Mouse (Mus musculus): ENCODE measurements around the gene Clnk. TPM values are rescaled to one million over a fixed set of nuclear protein-coding genes. Genes with fewer than 3 reads are reported as not detected.
A peak's percentile ranks its signal among the peaks of the same experiment; 100 is the strongest.

Clnk gene
- polyA plus RNA-seq, 1 experiment = 0.70 TPM

- no peak overlapping the region for H3K4me3 ChIP-seq (ENCODE audit: insufficient read depth, low read depth, low read length)
- H3K27me3 ChIP-seq (replicated peaks; ENCODE audit: control insufficient read depth, insufficient read depth, low read length) = no peaks in the 10 kb centered on the region
- H3K27ac ChIP-seq (ENCODE audit: insufficient read depth, low read depth, low read length) = no peak overlapping the region
- H3K36me3 ChIP-seq (ENCODE audit: control insufficient read depth, insufficient read depth, low read length) = no peaks in the 10 kb centered on the region
- no peak for TF ChIP-seq CTCF (conservative IDR thresholded peaks at IDR 0.05; ENCODE audit: insufficient read depth, insufficient read length, low read depth, low read length)
- H3K4me1 ChIP-seq (ENCODE audit: control insufficient read depth, insufficient read depth, low read length) = no peaks in the 10 kb centered on the region
- 21% methylated on average over 15 of the region's 15 CpGs for WGBS
- DNase-seq = no peak
These were observed 88.6 kb downstream of the Clnk start for GRCm38 (mm10) chr5:38787851-38788520.

- no peak for TF ChIP-seq CTCF (conservative IDR thresholded peaks at IDR 0.05; ENCODE audit: insufficient read depth, insufficient read length, low read depth, low read length)
- no peak for TF ChIP-seq POLR2A (IDR thresholded peaks at IDR 0.05; ENCODE audit: low read depth, low read length)
- no peaks in the 10 kb centered on the region for H3K4me1 ChIP-seq (ENCODE audit: control insufficient read depth, insufficient read depth, low read length)
- no peak overlapping the region for H3K27ac ChIP-seq (ENCODE audit: insufficient read depth, low read depth, low read length)
- no peaks in the 10 kb centered on the region for H3K27me3 ChIP-seq (replicated peaks; ENCODE audit: control insufficient read depth, insufficient read depth, low read length)
- H3K4me3 ChIP-seq (ENCODE audit: insufficient read depth, low read depth, low read length) = no peak overlapping the region
- H3K36me3 ChIP-seq (ENCODE audit: control insufficient read depth, insufficient read depth, low read length) = no peaks in the 10 kb centered on the region
- WGBS = 74% methylated on average over 15 of the region's 15 CpGs
- no peak for DNase-seq
These were observed 90.5 kb downstream of the Clnk start for GRCm38 (mm10) chr5:38786126-38786525.

GRCm38 (mm10) chr5:38785686-38786085 lies 90.9 kb downstream of the Clnk start:
- WGBS = 77% methylated on average over 8 of the region's 8 CpGs
- TF ChIP-seq CTCF (conservative IDR thresholded peaks at IDR 0.05; ENCODE audit: insufficient read depth, insufficient read length, low read depth, low read length) (no peak), POLR2A (IDR thresholded peaks at IDR 0.05; ENCODE audit: low read depth, low read length) (no peak)
- Histone ChIP-seq H3K4me1 (ENCODE audit: control insufficient read depth, insufficient read depth, low read length) (no peaks in the 10 kb centered on the region), H3K27ac (ENCODE audit: insufficient read depth, low read depth, low read length) (no peak overlapping the region), H3K4me3 (ENCODE audit: insufficient read depth, low read depth, low read length) (no peak overlapping the region), H3K36me3 (ENCODE audit: control insufficient read depth, insufficient read depth, low read length) (no peaks in the 10 kb centered on the region), H3K27me3 (replicated peaks; ENCODE audit: control insufficient read depth, insufficient read depth, low read length) (no peaks in the 10 kb centered on the region)
- DNase-seq = no peak

DNA sequence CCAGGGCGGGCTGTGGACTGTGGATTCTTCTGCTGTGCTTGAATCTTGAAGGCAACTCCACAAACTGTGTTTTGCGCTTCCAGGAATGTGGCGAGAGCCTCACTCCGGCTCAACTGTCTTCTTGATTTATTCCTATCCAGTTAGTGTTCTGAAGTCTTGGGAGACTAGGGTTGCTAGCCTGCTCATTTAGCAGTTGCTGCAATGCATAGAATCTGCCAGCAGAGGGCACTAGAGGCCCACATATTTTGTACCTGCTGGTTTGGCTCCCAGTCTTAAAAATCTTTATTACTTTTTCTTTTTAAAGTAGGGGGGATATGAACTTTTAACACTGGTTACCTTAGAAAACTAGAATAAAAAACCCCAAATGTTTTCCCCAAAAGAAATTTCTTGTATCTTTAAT lies 94.8 kb downstream of the Clnk start:
- no peak overlapping the region for H3K27ac ChIP-seq (ENCODE audit: insufficient read depth, low read depth, low read length)
- TF ChIP-seq POLR2A (IDR thresholded peaks at IDR 0.05; ENCODE audit: low read depth, low read length) (no peak), CTCF (conservative IDR thresholded peaks at IDR 0.05; ENCODE audit: insufficient read depth, insufficient read length, low read depth, low read length) (peak; percentile 76)
- H3K4me3 ChIP-seq (ENCODE audit: insufficient read depth, low read depth, low read length) = no peak overlapping the region
- no peaks in the 10 kb centered on the region for H3K4me1 ChIP-seq (ENCODE audit: control insufficient read depth, insufficient read depth, low read length)
- WGBS = 21% methylated on average over 4 of the region's 4 CpGs
- no peaks in the 10 kb centered on the region for H3K36me3 ChIP-seq (ENCODE audit: control insufficient read depth, insufficient read depth, low read length)
- peak; percentile 64 for DNase-seq
- no peaks in the 10 kb centered on the region for H3K27me3 ChIP-seq (replicated peaks; ENCODE audit: control insufficient read depth, insufficient read depth, low read length)

DNA sequence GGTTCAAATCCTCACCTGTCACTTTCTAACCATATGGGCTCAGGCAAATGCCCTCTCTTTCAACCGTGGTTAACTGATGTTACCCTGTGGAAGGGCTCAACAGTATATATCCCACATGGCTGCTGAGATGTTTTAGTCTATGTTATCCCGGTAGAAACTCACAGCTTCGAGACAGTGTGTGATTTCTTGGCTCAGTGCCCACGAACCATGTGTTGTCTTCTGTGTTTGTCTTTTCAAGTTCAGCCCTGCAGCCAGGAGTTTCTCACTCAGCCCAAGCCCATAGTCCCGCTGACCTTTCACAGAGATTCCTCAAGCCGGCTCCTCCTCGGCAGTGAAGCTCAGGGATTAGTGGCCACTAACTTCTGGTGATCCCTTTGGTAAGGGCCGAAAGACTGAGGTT lies 96.0 kb downstream of the Clnk start:
- Histone ChIP-seq H3K4me3 (ENCODE audit: insufficient read depth, low read depth, low read length) (no peak overlapping the region), H3K36me3 (ENCODE audit: control insufficient read depth, insufficient read depth, low read length) (no peaks in the 10 kb centered on the region), H3K27me3 (replicated peaks; ENCODE audit: control insufficient read depth, insufficient read depth, low read length) (no peaks in the 10 kb centered on the region), H3K27ac (ENCODE audit: insufficient read depth, low read depth, low read length) (no peak overlapping the region), H3K4me1 (ENCODE audit: control insufficient read depth, insufficient read depth, low read length) (no peaks in the 10 kb centered on the region)
- WGBS = 53% methylated on average over 8 of the region's 8 CpGs
- TF ChIP-seq CTCF (conservative IDR thresholded peaks at IDR 0.05; ENCODE audit: insufficient read depth, insufficient read length, low read depth, low read length) = no peak
- TF ChIP-seq POLR2A (IDR thresholded peaks at IDR 0.05; ENCODE audit: low read depth, low read length) = no peak
- no peak for DNase-seq

DNA sequence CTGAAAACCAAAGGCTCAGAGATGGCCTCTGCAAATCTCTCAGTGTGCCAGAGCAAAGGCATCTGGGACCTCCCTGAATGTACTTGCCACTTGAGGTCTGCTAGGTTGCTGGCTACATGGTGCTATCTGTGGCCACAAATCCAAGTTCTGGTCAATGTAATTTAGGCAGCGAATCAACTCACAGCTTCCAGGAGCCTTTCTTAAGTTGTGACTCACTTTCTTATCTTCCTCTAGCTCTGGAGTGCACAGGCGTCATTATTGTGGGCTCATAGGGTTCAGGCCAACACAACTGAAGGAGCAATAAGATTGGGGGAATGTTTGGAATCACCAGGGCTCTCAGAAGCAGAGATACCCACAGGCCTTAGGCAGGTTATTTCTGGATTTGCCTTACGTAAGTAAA lies 96.6 kb downstream of the Clnk start:
- Histone ChIP-seq H3K4me3 (ENCODE audit: insufficient read depth, low read depth, low read length) (no peak overlapping the region), H3K36me3 (ENCODE audit: control insufficient read depth, insufficient read depth, low read length) (no peaks in the 10 kb centered on the region), H3K4me1 (ENCODE audit: control insufficient read depth, insufficient read depth, low read length) (no peaks in the 10 kb centered on the region), H3K27ac (ENCODE audit: insufficient read depth, low read depth, low read length) (no peak overlapping the region), H3K27me3 (replicated peaks; ENCODE audit: control insufficient read depth, insufficient read depth, low read length) (no peaks in the 10 kb centered on the region)
- TF ChIP-seq POLR2A (IDR thresholded peaks at IDR 0.05; ENCODE audit: low read depth, low read length) = no peak
- no peak for TF ChIP-seq CTCF (conservative IDR thresholded peaks at IDR 0.05; ENCODE audit: insufficient read depth, insufficient read length, low read depth, low read length)
- no peak for DNase-seq
- WGBS = 88% methylated on average over 3 of the region's 3 CpGs

DNA sequence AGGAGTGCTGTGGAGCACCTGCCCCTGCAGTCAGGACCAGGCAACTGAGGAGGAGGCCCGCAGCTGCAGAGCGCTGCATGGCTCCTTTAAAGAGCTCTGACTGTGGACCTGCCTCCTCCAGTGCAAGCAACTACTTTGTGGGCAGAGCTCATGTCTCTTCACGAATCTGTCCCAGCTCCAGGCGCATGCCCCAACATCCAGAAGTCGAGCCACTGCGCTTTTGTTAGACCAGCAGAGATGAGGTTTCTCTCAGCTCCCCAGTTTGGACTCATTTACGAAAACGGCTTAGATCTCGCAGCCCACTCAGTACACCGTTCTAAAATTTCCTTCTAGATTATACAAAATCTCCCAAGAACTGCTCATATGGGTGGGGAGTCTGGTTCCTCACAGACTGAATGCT lies 101.1 kb downstream of the Clnk start:
- WGBS = 70% methylated on average over 10 of the region's 10 CpGs
- no peak overlapping the region for H3K27ac ChIP-seq (ENCODE audit: insufficient read depth, low read depth, low read length)
- TF ChIP-seq POLR2A (IDR thresholded peaks at IDR 0.05; ENCODE audit: low read depth, low read length) = no peak
- TF ChIP-seq CTCF (conservative IDR thresholded peaks at IDR 0.05; ENCODE audit: insufficient read depth, insufficient read length, low read depth, low read length) = no peak
- no peak overlapping the region for H3K4me3 ChIP-seq (ENCODE audit: insufficient read depth, low read depth, low read length)
- no peaks in the 10 kb centered on the region for H3K36me3 ChIP-seq (ENCODE audit: control insufficient read depth, insufficient read depth, low read length)
- no peaks in the 10 kb centered on the region for H3K4me1 ChIP-seq (ENCODE audit: control insufficient read depth, insufficient read depth, low read length)
- no peak for DNase-seq
- no peaks in the 10 kb centered on the region for H3K27me3 ChIP-seq (replicated peaks; ENCODE audit: control insufficient read depth, insufficient read depth, low read length)

Data from kidney, adult 2 months (tissue).